Mouse (Mus musculus) layer of hippocampus, adult 2 months (tissue): ENCODE measurements around the gene Srgap1. TPM values are rescaled to one million over a fixed set of nuclear protein-coding genes. Genes with fewer than 3 reads are reported as not detected.

Source experiments
- DNase-seq, 2 experiments: peaks; one replicate each; pipeline ENCODE4 v3.0.0; 2022; ENCODE audit warnings: low spot score in 2 of 2
- H3K27ac ChIP-seq: fragments of 200-600 bp; 2 replicates; pipeline ENCODE4 v1.8.1; 2022
- H3K4me3 ChIP-seq: fragments of 200-600 bp; 2 replicates; pipeline ENCODE4 v1.8.1; 2022; ENCODE audit warnings: mild to moderate bottlenecking
- CTCF ChIP-seq: fragments of 200-600 bp; conservative IDR thresholded peaks from 2 replicates; pipeline ENCODE4 v1.8.1; 2022; ENCODE audit warnings: antibody characterized with exemption, mild to moderate bottlenecking, moderate library complexity
- total RNA-seq, 2 experiments: library from RNA; stranded (reverse); gene quantifications; 2 replicates each; pipeline ENCODE4 v1.2.3; 2021

The Srgap1 gene
- total RNA-seq, 2 experiments from 2014 or later: 12.3 to 13.4 TPM

- Histone ChIP-seq H3K27ac (no peak overlapping the region), H3K4me3 (no peak overlapping the region)
- no peak for DNase-seq
- TF ChIP-seq CTCF: no peak
These were observed 72.5 kb downstream of the Srgap1 start for GRCm38 (mm10) chr10:121974591-121974990.

- H3K4me3 ChIP-seq: no peak overlapping the region
- no peak overlapping the region for H3K27ac ChIP-seq
- TF ChIP-seq CTCF: no peak
- DNase-seq: no peak
These were observed 73.8 kb downstream of the Srgap1 start for GRCm38 (mm10) chr10:121973281-121973680.

- no peak overlapping the region for H3K27ac ChIP-seq
- no peak overlapping the region for H3K4me3 ChIP-seq
- no peak for TF ChIP-seq CTCF
- no peak for DNase-seq
These were observed 74.7 kb downstream of the Srgap1 start for GRCm38 (mm10) chr10:121972249-121972892.

GRCm38 (mm10) chr10:121971658-121972057 is 75.5 kb downstream of the Srgap1 start:
- no peak for TF ChIP-seq CTCF
- no peak overlapping the region for H3K27ac ChIP-seq
- H3K4me3 ChIP-seq: no peak overlapping the region
- no peak for DNase-seq

- no peak for TF ChIP-seq CTCF
- H3K4me3 ChIP-seq: no peak overlapping the region
- DNase-seq: no peak
These were observed 76.2 kb downstream of the Srgap1 start for GRCm38 (mm10) chr10:121970912-121971311.

GRCm38 (mm10) chr10:121964114-121964513 is 83.0 kb downstream of the Srgap1 start:
- no peak for TF ChIP-seq CTCF
- Histone ChIP-seq H3K27ac (no peak overlapping the region), H3K4me3 (no peak overlapping the region)
- peak; percentile 13 to 26 for DNase-seq

More at GRCm38 (mm10) chr10:121970912-121971311, 76.2 kb downstream of the Srgap1 start:
- H3K27ac ChIP-seq: no peak overlapping the region

GRCm38 (mm10) chr10:121962053-121962452 is 85.1 kb downstream of the Srgap1 start:
- Histone ChIP-seq H3K4me3 (no peak overlapping the region), H3K27ac (no peak overlapping the region)
- TF ChIP-seq CTCF: no peak
- DNase-seq: no peak

GRCm38 (mm10) chr10:121961121-121961893 is 85.8 kb downstream of the Srgap1 start:
- H3K27ac ChIP-seq: no peak overlapping the region
- DNase-seq: no peak
- no peak for TF ChIP-seq CTCF
- no peak overlapping the region for H3K4me3 ChIP-seq

GRCm38 (mm10) chr10:121958741-121959140 is 88.4 kb downstream of the Srgap1 start:
- peak overlapping the region; percentile 8; the same call in 1 of the 2 replicates for H3K27ac ChIP-seq
- H3K4me3 ChIP-seq: no peak overlapping the region
- peak in 1 of 2 experiments; percentile 41 for DNase-seq
- no peak for TF ChIP-seq CTCF

- peak; percentile 69 to 77 for DNase-seq
- TF ChIP-seq CTCF: no peak
- peak overlapping the region; percentile 39; the same call in 1 of the 2 replicates for H3K27ac ChIP-seq
These were observed 90.6 kb downstream of the Srgap1 start for GRCm38 (mm10) chr10:121956505-121956904.

GRCm38 (mm10) chr10:121955730-121956129 is 91.4 kb downstream of the Srgap1 start:
- TF ChIP-seq CTCF: no peak
- DNase-seq: no peak
- H3K27ac ChIP-seq: peak overlapping the region; percentile 39; the same call in 1 of the 2 replicates
- no peak overlapping the region for H3K4me3 ChIP-seq

More at GRCm38 (mm10) chr10:121956505-121956904, 90.6 kb downstream of the Srgap1 start:
- H3K4me3 ChIP-seq: no peak overlapping the region

GRCm38 (mm10) chr10:121954877-121955276 is 92.2 kb downstream of the Srgap1 start:
- 0 out of 2 replicates have a peak overlapping the region, but pooled peaks have one; percentile 11 for H3K27ac ChIP-seq
- no peak for TF ChIP-seq CTCF
- H3K4me3 ChIP-seq: peak overlapping the region; percentile 30
- DNase-seq: no peak

GRCm38 (mm10) chr10:121953041-121953440 is 94.1 kb downstream of the Srgap1 start:
- Histone ChIP-seq H3K4me3 (no peak overlapping the region), H3K27ac (no peak overlapping the region)
- no peak for DNase-seq
- TF ChIP-seq CTCF: no peak
